Mouse (Mus musculus) lung, embryonic 16.5 days (tissue): ENCODE data around the gene Med23. TPM values are rescaled to one million over a fixed set of nuclear protein-coding genes. Genes with fewer than 3 reads are reported as not detected.

ENCODE experiments used
- ATAC-seq: fragments of 200-750 bp; cut with Nextera tagmentation; 2 replicates; pipeline ENCODE4 v1.8.0; 2017; ENCODE audit warnings: low read depth, mild to moderate bottlenecking, moderate library complexity
- H3K27ac ChIP-seq: fragments of 300-500 bp; sonication (generic); 2 replicates; pipeline ENCODE4 v1.5.1; 2014; ENCODE audit warnings: mild to moderate bottlenecking, control low read depth, low read length
- H3K27me3 ChIP-seq: fragments of 300-500 bp; sonication (generic); 2 replicates; pipeline ENCODE4 v1.6.1; 2014; ENCODE audit warnings: low read depth, low read length, mixed read lengths; ENCODE audit not compliant: control insufficient read depth, insufficient read depth
- H3K36me3 ChIP-seq: fragments of 300-500 bp; sonication (generic); 2 replicates; pipeline ENCODE4 v1.6.1; 2014; ENCODE audit warnings: low read length; ENCODE audit not compliant: control insufficient read depth, insufficient read depth
- H3K4me1 ChIP-seq: fragments of 300-500 bp; sonication (generic); replicated peaks from 2 replicates; pipeline ENCODE4 v1.6.1; 2014; ENCODE audit warnings: low read length, mixed read lengths; ENCODE audit not compliant: control insufficient read depth, insufficient read depth
- H3K4me2 ChIP-seq: fragments of 300-500 bp; sonication (generic); 2 replicates; pipeline ENCODE4 v1.6.1; 2014; ENCODE audit warnings: low read depth, low read length, control low read depth
- H3K4me3 ChIP-seq: fragments of 300-500 bp; sonication (generic); 2 replicates; pipeline ENCODE4 v1.5.1; 2014; ENCODE audit warnings: mild to moderate bottlenecking, low read length, control low read depth
- H3K9ac ChIP-seq: fragments of 300-500 bp; sonication (generic); 2 replicates; pipeline ENCODE4 v1.6.1; 2014; ENCODE audit warnings: low read length, control low read depth
- H3K9me3 ChIP-seq: fragments of 300-500 bp; sonication (generic); 2 replicates; pipeline ENCODE4 v1.6.1; 2016; ENCODE audit warnings: low read length; ENCODE audit not compliant: control insufficient read depth
- WGBS: fragments of 180-500 bp; shearing (Covaris S2); extraction: QIAGEN DNeasy Blood & Tissue Kit; methylation state at CpG from one replicate; pipeline ENCODE4 v1.1.7; 2014; 5-methylcytosine and 5-hydroxymethylcytosine counted together
- polyA plus RNA-seq: library from polyadenylated mRNA; unstranded; fragments of >200 nt; fragmentation: Nextera tagmentation; extraction: Ambion mirVana; gene quantifications from 2 replicates; pipeline ENCODE4 v1.2.1, GENCODE M21; 2015

Gene Med23
- polyA plus RNA-seq, 1 experiment from 2014 or later = 21.9 TPM

DNA sequence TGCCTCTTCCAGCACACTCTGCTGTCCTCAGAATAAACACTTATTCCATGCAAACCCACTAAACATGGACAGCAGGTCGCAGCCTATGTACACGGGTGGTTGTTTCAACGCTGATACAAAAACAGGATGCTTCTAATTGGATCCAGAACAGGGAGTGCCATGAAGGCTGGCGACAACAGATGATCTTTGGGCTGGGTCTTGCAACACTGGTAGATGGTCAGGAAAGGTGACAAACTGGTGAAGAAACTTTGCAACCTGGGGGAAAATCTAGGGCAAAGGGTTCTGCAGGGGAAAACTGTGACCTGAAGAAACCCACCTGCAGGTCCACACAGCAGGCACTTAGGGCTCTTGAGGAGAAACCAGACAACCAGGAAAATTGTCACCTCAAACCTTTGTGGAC lies 53.2 kb downstream of the Med23 start:
- Histone ChIP-seq H3K4me3 (no peak overlapping the region), H3K27ac (no peak overlapping the region), H3K9ac (no peak overlapping the region), H3K9me3 (no peaks in the 10 kb centered on the region), H3K4me1 (peaks cover 8% of the 10 kb centered on the region), H3K27me3 (no peaks in the 10 kb centered on the region), H3K4me2 (no peak overlapping the region), H3K36me3 (0 out of 2 replicates have a peak, but pooled peaks cover 2% of the 10 kb centered on the region)
- no peak for ATAC-seq
- 72% methylated on average over 4 of the region's 4 CpGs for WGBS

DNA sequence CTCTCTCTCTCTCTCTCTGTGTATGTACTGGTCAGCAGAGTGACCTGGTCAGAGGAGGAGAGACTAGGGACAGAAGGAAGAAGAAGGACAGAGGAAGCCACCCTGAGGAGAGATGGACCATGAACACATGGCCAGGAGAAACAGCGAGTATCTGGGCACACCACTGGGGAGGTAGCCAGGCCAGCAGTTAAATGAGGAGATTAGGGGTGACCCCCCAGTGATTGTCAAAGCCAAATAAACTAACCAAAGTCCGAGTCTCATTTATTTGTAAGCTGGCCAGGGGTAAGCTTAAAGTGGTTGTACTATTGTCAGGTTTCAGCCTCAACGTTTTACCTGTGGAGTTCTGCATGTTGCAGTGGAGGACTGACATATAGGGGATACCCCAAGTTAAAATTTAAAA lies 54.5 kb downstream of the Med23 start:
- Histone ChIP-seq H3K4me1 (peaks cover 11% of the 10 kb centered on the region), H3K9me3 (no peaks in the 10 kb centered on the region), H3K9ac (no peak overlapping the region), H3K4me3 (no peak overlapping the region), H3K27ac (no peak overlapping the region), H3K27me3 (no peaks in the 10 kb centered on the region), H3K4me2 (no peak overlapping the region), H3K36me3 (0 out of 2 replicates have a peak, but pooled peaks cover 2% of the 10 kb centered on the region)
- ATAC-seq = no peak
- WGBS = 62% methylated on average over 3 of the region's 3 CpGs

DNA sequence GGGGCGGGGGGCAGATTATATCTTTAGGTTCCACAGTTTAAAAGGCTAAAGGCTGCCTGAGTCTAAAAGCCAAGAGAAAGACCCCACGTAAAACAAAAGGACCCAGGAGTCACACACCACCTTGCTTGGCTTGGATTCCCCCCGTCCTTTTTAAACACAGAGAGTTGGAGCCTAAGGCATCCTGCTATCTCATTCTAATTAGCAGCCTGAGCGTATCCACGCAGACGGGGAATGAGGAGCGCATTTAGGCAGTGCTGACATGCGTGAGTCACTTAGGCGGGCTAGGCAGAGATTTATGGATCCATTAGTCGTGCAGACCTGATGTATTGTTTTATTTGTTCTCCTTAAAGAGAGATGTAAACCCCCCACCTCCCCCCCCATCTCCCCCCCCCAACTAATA lies 56.6 kb downstream of the Med23 start:
- Histone ChIP-seq H3K4me1 (peaks cover 11% of the 10 kb centered on the region), H3K9me3 (no peaks in the 10 kb centered on the region), H3K4me2 (no peak overlapping the region), H3K4me3 (no peak overlapping the region), H3K27me3 (no peaks in the 10 kb centered on the region), H3K9ac (no peak overlapping the region), H3K27ac (no peak overlapping the region), H3K36me3 (no peaks in the 10 kb centered on the region)
- no peak for ATAC-seq
- 26% methylated on average over 10 of the region's 10 CpGs for WGBS

DNA sequence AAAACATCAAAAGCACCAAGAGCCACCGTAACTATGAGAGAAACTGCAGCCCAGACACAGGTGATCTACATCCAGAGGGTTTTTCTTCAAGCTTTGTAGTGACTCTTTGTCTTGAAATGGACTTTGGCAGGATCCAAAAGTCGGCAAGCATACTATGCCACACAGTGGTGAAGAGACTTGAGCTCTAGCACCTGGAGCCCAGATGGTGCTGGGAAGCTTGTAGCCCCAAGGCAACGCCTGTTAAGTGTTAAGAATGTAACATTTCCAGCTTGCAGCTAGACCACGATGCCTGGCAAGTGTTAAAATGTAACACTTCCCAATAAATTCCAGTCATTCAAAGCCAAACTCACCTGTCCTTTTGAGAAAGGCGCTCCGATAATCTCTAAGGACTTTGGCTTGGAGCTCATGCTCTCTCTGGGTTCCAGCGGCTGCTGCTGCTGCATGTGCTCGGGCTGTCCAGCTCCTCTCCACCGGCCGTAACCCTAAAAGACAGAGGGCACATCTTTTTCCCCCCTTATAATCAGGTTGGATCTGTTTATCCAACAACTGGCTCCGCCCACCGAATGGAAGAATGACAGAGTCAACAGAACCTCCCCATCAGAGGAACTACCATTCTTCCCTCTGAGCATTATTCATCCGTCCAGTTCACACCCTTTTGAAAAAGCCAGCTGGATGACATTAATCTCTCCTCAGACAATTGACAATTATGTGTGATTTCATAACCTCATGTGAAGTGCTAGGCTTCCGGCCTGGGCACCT lies 57.4 kb downstream of the Med23 start, which contains the start of gene Arg1:
Gene Arg1 (minus strand): TSS at position 523 of the 759 bp plus-strand sequence.
- no peak within 1 kb of the TSS for H3K27ac ChIP-seq
- no peaks in the 10 kb centered on the region for H3K36me3 ChIP-seq
- ATAC-seq = peak; percentile 72; the same call in 1 of the 2 replicates
- no peaks in the 10 kb centered on the region for H3K27me3 ChIP-seq
- 12% methylated on average over 14 of the region's 14 CpGs for WGBS
- peaks cover 11% of the 10 kb centered on the region for H3K4me1 ChIP-seq
- peak within 1 kb of the TSS; percentile 43 for H3K4me2 ChIP-seq
- H3K4me3 ChIP-seq = peak within 1 kb of the TSS; percentile 22; the same call in 1 of the 2 replicates
- no peaks in the 10 kb centered on the region for H3K9me3 ChIP-seq
- H3K9ac ChIP-seq = no peak within 1 kb of the TSS

DNA sequence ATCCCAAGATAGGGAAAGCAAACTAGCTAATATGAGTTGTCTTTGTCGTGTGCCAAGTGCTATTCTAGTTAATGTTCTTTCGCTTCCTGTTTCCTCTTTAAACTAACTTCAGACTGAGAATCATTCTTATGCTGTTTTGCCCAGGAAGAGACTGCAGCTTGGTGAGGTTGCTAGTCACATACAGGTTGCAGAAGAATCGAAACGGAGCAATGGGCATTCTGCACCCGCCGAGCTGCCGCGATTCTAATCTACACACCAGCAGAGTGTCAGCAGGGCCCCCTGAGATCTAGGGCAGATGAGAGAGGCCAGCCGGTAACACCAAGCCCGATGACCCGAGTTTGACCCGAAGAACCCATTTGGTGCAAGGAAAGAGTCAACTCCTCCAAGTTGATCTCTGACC lies 58.3 kb downstream of the Med23 start:
- H3K36me3 ChIP-seq = no peaks in the 10 kb centered on the region
- H3K4me2 ChIP-seq = peak overlapping the region; percentile 43
- no peaks in the 10 kb centered on the region for H3K9me3 ChIP-seq
- peak overlapping the region; percentile 22; the same call in 1 of the 2 replicates for H3K4me3 ChIP-seq
- H3K4me1 ChIP-seq = peaks cover 11% of the 10 kb centered on the region
- H3K27me3 ChIP-seq = no peaks in the 10 kb centered on the region
- H3K27ac ChIP-seq = no peak overlapping the region
- ATAC-seq = no peak
- 4% methylated on average over 12 of the region's 12 CpGs for WGBS
- no peak overlapping the region for H3K9ac ChIP-seq

DNA sequence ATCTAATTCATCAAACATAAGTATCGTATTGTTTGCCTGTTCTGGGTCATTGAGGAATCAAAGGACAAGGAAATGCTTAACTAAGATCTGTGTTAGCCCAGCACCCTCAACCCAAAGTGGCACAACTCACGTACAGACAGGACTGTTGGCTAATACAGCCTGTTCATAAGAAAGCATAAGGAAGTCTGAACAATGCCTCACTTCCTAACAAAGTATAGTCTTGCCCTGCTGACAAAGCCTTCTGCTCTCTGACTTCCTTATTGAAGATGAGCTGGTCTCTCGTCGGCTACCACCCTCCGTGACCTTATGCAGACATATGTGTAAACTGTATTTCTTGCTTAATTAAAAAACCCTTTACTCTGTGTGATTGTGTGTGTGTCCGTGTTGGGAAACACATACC lies 60.4 kb downstream of the Med23 start:
- 55% methylated on average over 6 of the region's 6 CpGs for WGBS
- H3K36me3 ChIP-seq = no peaks in the 10 kb centered on the region
- H3K9ac ChIP-seq = no peak overlapping the region
- no peak overlapping the region for H3K4me2 ChIP-seq
- peak; percentile 45; the same call in 1 of the 2 replicates for ATAC-seq
- H3K4me1 ChIP-seq = peaks cover 11% of the 10 kb centered on the region
- H3K27ac ChIP-seq = no peak overlapping the region
- H3K4me3 ChIP-seq = no peak overlapping the region
- no peaks in the 10 kb centered on the region for H3K9me3 ChIP-seq
- H3K27me3 ChIP-seq = no peaks in the 10 kb centered on the region

DNA sequence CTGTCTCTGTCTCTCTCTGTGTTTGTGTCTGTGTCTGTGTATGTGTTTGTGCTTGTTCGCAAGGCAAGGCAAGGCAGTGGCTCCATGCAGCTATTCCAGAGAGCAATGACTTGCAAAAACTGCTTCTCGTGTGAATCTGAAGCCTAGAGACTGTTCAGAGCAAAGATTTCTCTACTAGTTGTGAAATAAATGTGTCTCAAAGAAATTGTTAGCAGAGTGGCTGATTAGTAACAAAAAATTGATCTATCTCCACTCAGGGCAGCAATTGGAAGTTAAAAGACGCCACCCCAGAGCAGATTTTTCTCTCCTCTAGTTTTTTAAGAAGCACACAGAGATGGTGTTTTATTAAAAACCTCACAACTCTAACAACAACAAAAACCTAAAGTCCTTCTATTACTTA lies 78.1 kb downstream of the Med23 start:
- Histone ChIP-seq H3K4me2 (no peak overlapping the region), H3K4me1 (peaks cover 5% of the 10 kb centered on the region; the same call in 1 of the 2 replicates), H3K9ac (no peak overlapping the region), H3K4me3 (no peak overlapping the region), H3K36me3 (no peaks in the 10 kb centered on the region), H3K9me3 (no peaks in the 10 kb centered on the region), H3K27me3 (no peaks in the 10 kb centered on the region), H3K27ac (no peak overlapping the region)
- no peak for ATAC-seq
- WGBS = 63% methylated on average over 3 of the region's 3 CpGs

DNA sequence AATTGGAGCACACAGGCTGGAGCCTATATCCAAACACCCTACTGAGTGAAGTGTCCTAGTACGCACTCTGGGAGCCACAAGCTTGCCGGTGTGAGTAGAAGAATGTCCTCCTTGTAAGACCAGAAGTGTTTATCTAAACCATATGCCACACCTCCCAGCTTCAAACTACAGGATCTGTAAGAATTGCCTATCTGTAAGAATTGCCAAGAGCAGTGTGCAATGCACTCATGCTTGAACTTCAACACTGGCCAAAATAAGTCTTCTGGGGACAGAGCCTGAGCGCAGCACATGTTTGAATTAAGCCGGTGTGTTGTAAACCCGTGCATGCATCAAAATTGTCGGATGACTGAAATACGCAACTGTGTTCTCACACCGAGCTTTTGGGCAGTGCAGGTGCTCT lies 78.5 kb downstream of the Med23 start:
- Histone ChIP-seq H3K4me3 (no peak overlapping the region), H3K27me3 (no peaks in the 10 kb centered on the region), H3K4me2 (0 out of 2 replicates have a peak overlapping the region, but pooled peaks have one; percentile 18), H3K9me3 (no peaks in the 10 kb centered on the region), H3K9ac (no peak overlapping the region), H3K27ac (no peak overlapping the region), H3K36me3 (no peaks in the 10 kb centered on the region), H3K4me1 (peaks cover 5% of the 10 kb centered on the region; the same call in 1 of the 2 replicates)
- ATAC-seq = peak; percentile 83
- 31% methylated on average over 8 of the region's 8 CpGs for WGBS

DNA sequence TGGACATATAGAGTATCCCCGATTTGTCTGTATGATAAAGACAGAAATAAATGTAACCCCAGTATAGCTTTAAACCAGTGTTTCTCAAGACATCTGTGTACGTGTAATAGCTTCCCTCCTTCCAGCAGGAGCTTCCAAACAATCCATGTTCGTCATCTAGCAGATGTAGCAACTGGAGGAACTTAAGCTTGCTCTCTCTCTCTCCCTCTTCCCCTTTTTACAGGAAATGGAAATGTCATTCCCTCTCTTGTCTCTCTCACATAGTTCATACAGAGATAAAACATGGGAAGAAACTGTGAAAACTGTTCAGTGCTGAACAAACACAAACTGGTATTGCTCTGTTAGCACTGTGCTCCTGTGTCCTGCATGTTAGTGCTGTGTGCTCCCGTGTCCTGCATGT lies 80.4 kb downstream of the Med23 start:
- no peak overlapping the region for H3K27ac ChIP-seq
- no peak overlapping the region for H3K4me3 ChIP-seq
- peaks cover 5% of the 10 kb centered on the region; the same call in 1 of the 2 replicates for H3K4me1 ChIP-seq
- H3K4me2 ChIP-seq = no peak overlapping the region
- 62% methylated on average over 4 of the region's 4 CpGs for WGBS
- no peaks in the 10 kb centered on the region for H3K9me3 ChIP-seq
- no peaks in the 10 kb centered on the region for H3K36me3 ChIP-seq
- H3K9ac ChIP-seq = no peak overlapping the region
- no peaks in the 10 kb centered on the region for H3K27me3 ChIP-seq
- no peak for ATAC-seq
